In genomic region chr5:43859663-43860062, GRCm38 (mm10) we compare ENCODE assay signal across 16 mouse cellular contexts. TPM values are rescaled to one million over a fixed set of nuclear protein-coding genes. Genes with fewer than 3 reads are reported as not detected.
"Had no signal": no experiment of that assay in that cellular context is flagged by ENCODE, and none has a peak within 500 bp of the region (broad histone marks: within the 10 kb centered on the region; RNA-seq: fewer than 3 reads in every experiment).

No protein-coding gene starts in this region.

- H3K9ac ChIP-seq: kidney, embryonic 15.5 days; limb, embryonic 12.5 days; liver, embryonic 14.5 days; midbrain, embryonic 15.5 days; neural tube, embryonic 12.5 days had no signal

- H3K4me3 ChIP-seq: kidney, embryonic 15.5 days; left cerebral cortex, adult 2 months; limb, embryonic 12.5 days; midbrain, embryonic 10.5 days; midbrain, embryonic 15.5 days; neural tube, embryonic 12.5 days had no signal

- H3K36me3 ChIP-seq: kidney, embryonic 15.5 days; limb, embryonic 12.5 days; midbrain, embryonic 10.5 days; midbrain, embryonic 15.5 days; neural tube, embryonic 12.5 days had no signal

- H3K9me3 ChIP-seq: limb, embryonic 12.5 days; midbrain, embryonic 15.5 days; neural tube, embryonic 12.5 days had no signal

- DNase-seq: kidney, postnatal 25 days; lung, adult 2 months; lung, postnatal 10 days; lung, postnatal 4 days; spleen, adult 18-20 months; thymus, adult 2 months; thymus, postnatal 25 days had no signal

- H3K27me3 ChIP-seq: kidney, embryonic 15.5 days; limb, embryonic 12.5 days; midbrain, embryonic 15.5 days; neural tube, embryonic 12.5 days had no signal

- H3K27ac ChIP-seq: kidney, embryonic 15.5 days; left cerebral cortex, adult 2 months; limb, embryonic 12.5 days; liver, embryonic 14.5 days; midbrain, embryonic 10.5 days; midbrain, embryonic 15.5 days; neural tube, embryonic 12.5 days had no signal

- ATAC-seq: midbrain, embryonic 15.5 days had no signal

- H3K4me2 ChIP-seq: kidney, embryonic 15.5 days; limb, embryonic 12.5 days; midbrain, embryonic 15.5 days; neural tube, embryonic 12.5 days had no signal

- H3K4me1 ChIP-seq: limb, embryonic 12.5 days; midbrain, embryonic 10.5 days; midbrain, embryonic 15.5 days; neural tube, embryonic 12.5 days had no signal

RNA-seq across cellular contexts. Expression of gene Bst1, which starts 41.0 kb away (rescaled TPM):
- total RNA-seq: layer of hippocampus, postnatal 25 days; left cerebral cortex, adult 2 months had no signal
- polyA plus RNA-seq: limb, embryonic 12.5 days; midbrain, embryonic 10.5 days; midbrain, embryonic 15.5 days; neural tube, embryonic 12.5 days had no signal

RNA-seq across cellular contexts. Expression of gene Gm7879, which starts 53.3 kb away (rescaled TPM):
- polyA plus RNA-seq: liver, adult 2 months; neural tube, embryonic 12.5 days had no signal
